Comparison of ENCODE assay signal across 27 mouse cellular contexts in genomic region chr10:22308221-22308620, GRCm38 (mm10). TPM values are rescaled to one million over a fixed set of nuclear protein-coding genes. Genes with fewer than 3 reads are reported as not detected.
DNase-seq lines count a peak whose midpoint lies in the region; ATAC-seq lines count a peak whose summit lies in the region.
"Had no signal": no experiment of that assay in that cellular context is flagged by ENCODE, and none has a peak within 500 bp of the region (broad histone marks: within the 10 kb centered on the region; RNA-seq: fewer than 3 reads in every experiment).

No protein-coding gene starts in this region.

- no peak overlapping the region for H3K4me3 ChIP-seq in forebrain, embryonic 10.5 days
- H3K4me3 ChIP-seq in hindbrain, embryonic 12.5 days: no peak overlapping the region
- H3K4me3 ChIP-seq: gastrocnemius, adult 2 months; heart, adult 2 months; heart, embryonic 10.5 days; heart, embryonic 13.5 days; hindbrain, embryonic 15.5 days; intestine, embryonic 15.5 days had no signal

- H3K9me3 ChIP-seq in forebrain, embryonic 10.5 days: no peaks in the 10 kb centered on the region
- H3K9me3 ChIP-seq in hindbrain, embryonic 12.5 days (replicated peaks): no peaks in the 10 kb centered on the region
- H3K9me3 ChIP-seq: G1E; heart, embryonic 10.5 days; heart, embryonic 13.5 days; hindbrain, embryonic 15.5 days; intestine, embryonic 15.5 days had no signal

- H3K4me1 ChIP-seq in forebrain, embryonic 10.5 days: no peaks in the 10 kb centered on the region
- no peaks in the 10 kb centered on the region for H3K4me1 ChIP-seq in hindbrain, embryonic 12.5 days
- H3K4me1 ChIP-seq: heart, embryonic 10.5 days; heart, embryonic 13.5 days; hindbrain, embryonic 15.5 days; intestine, embryonic 15.5 days had no signal

- peak; percentile 22; the same call in 1 of the 2 replicates for ATAC-seq in neutrophil, adult 5-6 weeks (ENCODE audit: extremely low read depth, insufficient number of reproducible peaks, low FRiP score, poor library complexity, severe bottlenecking)
- ATAC-seq in hindbrain, embryonic 12.5 days (ENCODE audit: low FRiP score): no peak
- ATAC-seq: activated CD4-positive, CD25-positive, alpha-beta regulatory T cell, adult 4 months; forebrain, embryonic 14.5 days; forebrain, postnatal 0 days; intestine, embryonic 15.5 days had no signal

- H3K9ac ChIP-seq in hindbrain, embryonic 12.5 days: no peak overlapping the region
- H3K9ac ChIP-seq: forebrain, postnatal 0 days; heart, embryonic 13.5 days; hindbrain, embryonic 15.5 days; intestine, embryonic 15.5 days had no signal

- H3K4me2 ChIP-seq in hindbrain, embryonic 12.5 days (replicated peaks): no peak overlapping the region
- H3K4me2 ChIP-seq: heart, embryonic 13.5 days; hindbrain, embryonic 15.5 days; intestine, embryonic 15.5 days had no signal

- H3K36me3 ChIP-seq in forebrain, embryonic 10.5 days (replicated peaks): no peaks in the 10 kb centered on the region
- no peaks in the 10 kb centered on the region for H3K36me3 ChIP-seq in hindbrain, embryonic 12.5 days
- H3K36me3 ChIP-seq: heart, embryonic 10.5 days; heart, embryonic 13.5 days; hindbrain, embryonic 15.5 days; intestine, embryonic 15.5 days had no signal

- 86% methylated on average over 1 of the region's 1 CpGs for WGBS in forebrain, embryonic 10.5 days
- 67% methylated on average over 1 of the region's 1 CpGs for WGBS in hindbrain, embryonic 12.5 days

- no peak overlapping the region for H3K27ac ChIP-seq in forebrain, embryonic 10.5 days
- H3K27ac ChIP-seq in hindbrain, embryonic 12.5 days: no peak overlapping the region
- H3K27ac ChIP-seq: gastrocnemius, adult 2 months; heart, adult 2 months; heart, embryonic 10.5 days; heart, embryonic 13.5 days; hindbrain, embryonic 15.5 days; intestine, embryonic 15.5 days had no signal

- DNase-seq in B cell, adult 2 months: peak; percentile 47 to 56
- peak; percentile 40 for DNase-seq in MEL-GATA-1-ER (ENCODE audit: extremely low read depth, low read depth)
- DNase-seq in induced T-regulatory cell, adult 2 months (ENCODE audit: low read depth): peak; percentile 43
- no peak for DNase-seq in cerebellum, adult 11-12 months
- DNase-seq in forebrain, embryonic 10.5 days (ENCODE audit: extremely low spot score, low spot score): no peak
- no peak for DNase-seq in layer of hippocampus, adult 18-20 months (ENCODE audit: low spot score in 2 of 2)
- DNase-seq: adrenal gland, adult 8-10 months; adrenal gland, postnatal 25 days; cerebellum, adult 18-20 months; cerebellum, adult 9-11 months; cerebellum, postnatal 25 days; forebrain, postnatal 0 days; gastrocnemius, adult 2 months; gastrocnemius, postnatal 25 days; heart, adult 2 months; heart, postnatal 14 days; heart, postnatal 4 days; kidney, adult 11 months had no signal

- H3K27me3 ChIP-seq in forebrain, embryonic 10.5 days (ENCODE audit: poor library complexity, severe bottlenecking): no peaks in the 10 kb centered on the region
- no peaks in the 10 kb centered on the region for H3K27me3 ChIP-seq in hindbrain, embryonic 12.5 days
- H3K27me3 ChIP-seq: heart, embryonic 13.5 days; hindbrain, embryonic 15.5 days; intestine, embryonic 15.5 days had no signal

RNA-seq across cellular contexts. Expression of gene Raet1d, which starts 52.1 kb away (rescaled TPM):
- 0.61 and 1.2 TPM in 2 replicates for total RNA-seq in neutrophil, adult 5-6 weeks (2017)
- polyA plus RNA-seq in forebrain, embryonic 10.5 days (2016; fragmentation: Nextera tagmentation; extraction: Ambion mirVana): 16.1 and 17.8 TPM in 2 replicates
- 12.3 and 12.6 TPM in 2 replicates for polyA plus RNA-seq in hindbrain, embryonic 12.5 days (2016; fragmentation: Nextera tagmentation; extraction: Ambion mirVana)
- not detected for total RNA-seq in layer of hippocampus, adult 18-20 months (2021)
- total RNA-seq: adrenal gland, adult 8-10 months; G1E; gastrocnemius, adult 2 months; gastrocnemius, postnatal 25 days; heart, adult 2 months had no signal
- polyA plus RNA-seq: G1E had no signal

Comparison
In these comparisons a context has a peak if more than half of its experiments do, and no peak if none do; other contexts are left out.
1. DNase-seq: peak in B cell, adult 2 months (2 of 2), MEL-GATA-1-ER (single experiment) and induced T-regulatory cell, adult 2 months (single experiment); none in cerebellum, adult 11-12 months (single experiment), forebrain, embryonic 10.5 days (single experiment) and layer of hippocampus, adult 18-20 months (0 of 2).